Comparison of ENCODE assay signal across 15 mouse cellular contexts in genomic region chr11:58990794-58991193, GRCm38 (mm10). TPM values are rescaled to one million over a fixed set of nuclear protein-coding genes. Genes with fewer than 3 reads are reported as not detected.
DNase-seq lines count a peak whose midpoint lies in the region; ATAC-seq and TF ChIP-seq lines count a peak whose summit lies in the region.
"Had no signal": no experiment of that assay in that cellular context is flagged by ENCODE, and none has a peak within 500 bp of the region (broad histone marks: within the 10 kb centered on the region; RNA-seq: fewer than 3 reads in every experiment).

No protein-coding gene starts in this region.

- H3K36me3 ChIP-seq in heart, embryonic 11.5 days (ENCODE audit: control insufficient read depth, insufficient read depth, low read length) = peaks cover 12% of the 10 kb centered on the region
- peaks cover 12% of the 10 kb centered on the region for H3K36me3 ChIP-seq in lung, postnatal 0 days (ENCODE audit: insufficient read depth, low read length)

- peaks cover 10% of the 10 kb centered on the region; the same call in 1 of the 2 replicates for H3K27me3 ChIP-seq in heart, embryonic 11.5 days (ENCODE audit: control insufficient read depth, insufficient read depth, low read length)
- peaks cover 4% of the 10 kb centered on the region; the same call in 1 of the 2 replicates for H3K27me3 ChIP-seq in lung, postnatal 0 days (replicated peaks; ENCODE audit: insufficient read depth, low read length)

- 38% methylated on average over 9 of the region's 9 CpGs for WGBS in heart, embryonic 11.5 days (ENCODE audit: insufficient replicate concordance)
- WGBS in lung, postnatal 0 days = 60% methylated on average over 9 of the region's 9 CpGs

- no peak for TF ChIP-seq CTCF in lung, postnatal 0 days (IDR thresholded peaks at IDR 0.05)

- intact Hi-C loops in heart, postnatal 25 days (cut with DNase I) = no loop called here

- H3K27ac ChIP-seq in heart, embryonic 11.5 days (ENCODE audit: low read depth, low read length) = peak overlapping the region; percentile 81
- no peak overlapping the region for H3K27ac ChIP-seq in lung, postnatal 0 days (ENCODE audit: low read length)
- H3K27ac ChIP-seq: kidney, embryonic 15.5 days; liver, embryonic 15.5 days; macrophage; neural tube, embryonic 13.5 days had no signal

- no peak for TF ChIP-seq EP300 in lung, postnatal 0 days (IDR thresholded peaks at IDR 0.05)

- H3K9me3 ChIP-seq in heart, embryonic 11.5 days (replicated peaks; ENCODE audit: control insufficient read depth, low read length) = no peaks in the 10 kb centered on the region
- H3K9me3 ChIP-seq in lung, postnatal 0 days (ENCODE audit: low read length) = no peaks in the 10 kb centered on the region
- H3K9me3 ChIP-seq: kidney, embryonic 15.5 days; liver, embryonic 15.5 days; neural tube, embryonic 13.5 days had no signal

- DNase-seq in heart, adult 11 months = peak; percentile 97
- DNase-seq in heart, postnatal 25 days (ENCODE audit: low spot score) = no peak
- DNase-seq in right cerebral cortex, adult 18-20 months = peak; percentile 56
- no peak for DNase-seq in right cerebral cortex, adult 2 months (ENCODE audit: low spot score in 2 of 2)
- DNase-seq in lung, postnatal 0 days (ENCODE audit: low spot score) = no peak
- DNase-seq: cerebellum, adult 9-11 months; layer of hippocampus, adult 9-11 months had no signal

- H3K4me3 ChIP-seq in heart, embryonic 11.5 days (ENCODE audit: low read depth, low read length) = no peak overlapping the region
- no peak overlapping the region for H3K4me3 ChIP-seq in lung, postnatal 0 days (ENCODE audit: low read depth, low read length)
- H3K4me3 ChIP-seq: kidney, embryonic 15.5 days; liver, embryonic 15.5 days; neural tube, embryonic 13.5 days had no signal

- H3K4me1 ChIP-seq in heart, embryonic 11.5 days (ENCODE audit: control insufficient read depth, insufficient read depth, low read length) = peaks cover 76% of the 10 kb centered on the region
- H3K4me1 ChIP-seq in lung, postnatal 0 days (ENCODE audit: insufficient read depth, low read depth, low read length) = no peaks in the 10 kb centered on the region

- no peak overlapping the region; the same call in 1 of the 2 replicates for H3K9ac ChIP-seq in heart, embryonic 11.5 days (ENCODE audit: low read depth, low read length)
- H3K9ac ChIP-seq in lung, postnatal 0 days (replicated peaks; ENCODE audit: low read depth) = no peak overlapping the region
- H3K9ac ChIP-seq: kidney, embryonic 15.5 days; liver, embryonic 15.5 days; neural tube, embryonic 13.5 days had no signal

- ATAC-seq in heart, embryonic 11.5 days (replicated peaks; ENCODE audit: insufficient number of reproducible peaks, low FRiP score, low TSS enrichment) = peak; percentile 56
- peak; percentile 9; the same call in 1 of the 2 replicates for ATAC-seq in megakaryocyte-erythroid progenitor cell, adult 5-6 weeks (replicated peaks; ENCODE audit: low FRiP score, low TSS enrichment, poor library complexity, severe bottlenecking)
- no peak for ATAC-seq in lung, postnatal 0 days
- ATAC-seq: midbrain, embryonic 16.5 days had no signal

- 0 out of 2 replicates have a peak overlapping the region, but pooled peaks have one; percentile 11 for H3K4me2 ChIP-seq in heart, embryonic 11.5 days
- H3K4me2 ChIP-seq in lung, postnatal 0 days (replicated peaks; ENCODE audit: low read depth, low read length) = no peak overlapping the region
- H3K4me2 ChIP-seq: kidney, embryonic 15.5 days; liver, embryonic 15.5 days; neural tube, embryonic 13.5 days had no signal

RNA-seq across cellular contexts. Expression of gene Trim11, which starts 12.9 kb away (rescaled TPM):
- total RNA-seq in heart, postnatal 25 days (2021) = 10 to 100 TPM; 14.8 to 15.5 TPM
- polyA plus RNA-seq in heart, embryonic 11.5 days (2014; fragmentation: Nextera tagmentation; extraction: Ambion mirVana) = 26.1 and 27.5 TPM in 2 replicates
- total RNA-seq in megakaryocyte-erythroid progenitor cell, adult 5-6 weeks (2014; fragmentation: Nextera tagmentation) = 22.7 and 28.2 TPM in 2 replicates
- total RNA-seq in megakaryocyte-erythroid progenitor cell, adult 5-6 weeks (2017) = 13.9 and 19.2 TPM in 2 replicates
- 19.1 and 20.2 TPM in 2 replicates for polyA plus RNA-seq in lung, postnatal 0 days (2015; fragmentation: Nextera tagmentation; extraction: Ambion mirVana)

RNA-seq across cellular contexts. Expression of gene Hist3h2a, which starts 36.3 kb away (rescaled TPM):
- total RNA-seq in heart, postnatal 25 days (2021) = 10 to 100 TPM; 17.1 to 21.3 TPM
- 22.5 and 23.3 TPM in 2 replicates for polyA plus RNA-seq in heart, embryonic 11.5 days (2014; fragmentation: Nextera tagmentation; extraction: Ambion mirVana)
- total RNA-seq in megakaryocyte-erythroid progenitor cell, adult 5-6 weeks (2014; fragmentation: Nextera tagmentation) = 29.7 and 39.9 TPM in 2 replicates
- 238 and 296 TPM in 2 replicates for total RNA-seq in megakaryocyte-erythroid progenitor cell, adult 5-6 weeks (2017)
- polyA plus RNA-seq in lung, postnatal 0 days (2015; fragmentation: Nextera tagmentation; extraction: Ambion mirVana) = 21.6 and 28.6 TPM in 2 replicates

RNA-seq across cellular contexts. Expression of gene Trim17, which starts 36.3 kb away (rescaled TPM):
- total RNA-seq in heart, postnatal 25 days (2021) = under 1 TPM; 0.10 to 0.17 TPM
- 1.0 and 1.1 TPM in 2 replicates for polyA plus RNA-seq in heart, embryonic 11.5 days (2014; fragmentation: Nextera tagmentation; extraction: Ambion mirVana)
- total RNA-seq in megakaryocyte-erythroid progenitor cell, adult 5-6 weeks (2014; fragmentation: Nextera tagmentation) = not detected in 2 replicates
- total RNA-seq in megakaryocyte-erythroid progenitor cell, adult 5-6 weeks (2017) = not detected in 2 replicates
- polyA plus RNA-seq in lung, postnatal 0 days (2015; fragmentation: Nextera tagmentation; extraction: Ambion mirVana) = 0.62 and 0.83 TPM in 2 replicates
- total RNA-seq: granulocyte monocyte progenitor cell, adult 5-6 weeks had no signal

RNA-seq across cellular contexts. Expression of gene Hist3h2ba, which starts 42.1 kb away (rescaled TPM):
- total RNA-seq in heart, postnatal 25 days (2021) = 1 to 10 TPM; 1.8 to 2.3 TPM
- 6.4 and 8.4 TPM in 2 replicates for polyA plus RNA-seq in heart, embryonic 11.5 days (2014; fragmentation: Nextera tagmentation; extraction: Ambion mirVana)
- 21.1 and 27.6 TPM in 2 replicates for total RNA-seq in megakaryocyte-erythroid progenitor cell, adult 5-6 weeks (2014; fragmentation: Nextera tagmentation)
- 6.3 and 6.5 TPM in 2 replicates for total RNA-seq in megakaryocyte-erythroid progenitor cell, adult 5-6 weeks (2017)
- polyA plus RNA-seq in lung, postnatal 0 days (2015; fragmentation: Nextera tagmentation; extraction: Ambion mirVana) = 2.6 TPM in 2 replicates
- polyA plus RNA-seq: macrophage had no signal

RNA-seq across cellular contexts. Expression of gene Rnf187, which starts 52.1 kb away (rescaled TPM):
- 100 to 1,000 TPM; 163 to 167 TPM for total RNA-seq in heart, postnatal 25 days (2021)
- 172 and 192 TPM in 2 replicates for polyA plus RNA-seq in heart, embryonic 11.5 days (2014; fragmentation: Nextera tagmentation; extraction: Ambion mirVana)
- 115 and 146 TPM in 2 replicates for total RNA-seq in megakaryocyte-erythroid progenitor cell, adult 5-6 weeks (2014; fragmentation: Nextera tagmentation)
- 101 and 108 TPM in 2 replicates for total RNA-seq in megakaryocyte-erythroid progenitor cell, adult 5-6 weeks (2017)
- polyA plus RNA-seq in lung, postnatal 0 days (2015; fragmentation: Nextera tagmentation; extraction: Ambion mirVana) = 168 and 169 TPM in 2 replicates

Comparison
In these comparisons a context has a peak if more than half of its experiments do, and no peak if none do; other contexts are left out.
1. DNase-seq: peak in heart, adult 11 months (single experiment) and right cerebral cortex, adult 18-20 months (single experiment); none in heart, postnatal 25 days (single experiment), right cerebral cortex, adult 2 months (0 of 2) and lung, postnatal 0 days (single experiment).